In the genomic region with DNA sequence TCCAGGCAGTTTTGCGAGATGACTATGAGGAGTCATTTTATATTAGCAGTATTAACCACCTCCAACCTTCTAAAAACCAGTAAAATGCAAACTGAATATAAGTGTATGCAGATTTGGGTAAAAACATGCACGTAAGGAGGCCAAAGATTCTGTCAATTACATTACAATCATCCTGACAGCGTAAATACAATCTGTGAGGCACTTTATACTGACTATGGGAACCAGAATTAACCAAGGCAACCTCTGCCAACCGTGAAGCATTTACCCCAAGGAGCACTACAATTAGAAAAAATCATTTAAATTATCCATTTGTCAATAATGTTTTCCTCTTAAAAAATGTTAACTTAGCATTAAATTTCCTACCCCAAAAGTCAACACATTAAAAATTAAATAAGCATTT, we compare ENCODE assay signal across 35 mouse cellular contexts. TPM values are rescaled to one million over a fixed set of nuclear protein-coding genes. Genes with fewer than 3 reads are reported as not detected.
"Had no signal": no experiment of that assay in that cellular context is flagged by ENCODE, and none has a peak within 500 bp of the region (broad histone marks: within the 10 kb centered on the region; RNA-seq: fewer than 3 reads in every experiment).

No protein-coding gene starts in this region.

- H3K27me3 ChIP-seq: limb, embryonic 12.5 days; limb, embryonic 13.5 days; limb, embryonic 15.5 days; liver, embryonic 12.5 days; liver, embryonic 13.5 days; liver, embryonic 15.5 days; lung, embryonic 15.5 days; megakaryocyte, embryonic 14.5 days; midbrain, embryonic 12.5 days; midbrain, embryonic 13.5 days; midbrain, embryonic 15.5 days; neural tube, embryonic 12.5 days had no signal

- ATAC-seq: liver, embryonic 12.5 days; liver, postnatal 0 days; lung, postnatal 0 days; midbrain, embryonic 13.5 days; midbrain, embryonic 15.5 days; midbrain, embryonic 16.5 days had no signal

- H3K9ac ChIP-seq: limb, embryonic 12.5 days; limb, embryonic 13.5 days; limb, embryonic 15.5 days; liver, embryonic 12.5 days; liver, embryonic 13.5 days; liver, embryonic 14.5 days; liver, embryonic 15.5 days; liver, postnatal 0 days; lung, embryonic 14.5 days; lung, embryonic 15.5 days; midbrain, embryonic 12.5 days; midbrain, embryonic 13.5 days; midbrain, embryonic 15.5 days; neural tube, embryonic 12.5 days had no signal

- H3K4me3 ChIP-seq: limb, embryonic 10.5 days; limb, embryonic 12.5 days; limb, embryonic 13.5 days; limb, embryonic 15.5 days; liver, embryonic 12.5 days; liver, embryonic 13.5 days; liver, embryonic 15.5 days; lung, embryonic 15.5 days; megakaryocyte, embryonic 14.5 days; midbrain, embryonic 10.5 days; midbrain, embryonic 12.5 days; midbrain, embryonic 13.5 days; midbrain, embryonic 15.5 days; myocyte; neural tube, embryonic 12.5 days had no signal

- H3K36me3 ChIP-seq: limb, embryonic 10.5 days; limb, embryonic 12.5 days; limb, embryonic 13.5 days; limb, embryonic 15.5 days; liver, embryonic 12.5 days; liver, embryonic 13.5 days; liver, embryonic 15.5 days; lung, embryonic 15.5 days; midbrain, embryonic 10.5 days; midbrain, embryonic 12.5 days; midbrain, embryonic 13.5 days; midbrain, embryonic 15.5 days; neural tube, embryonic 12.5 days had no signal

- H3K4me1 ChIP-seq: limb, embryonic 10.5 days; limb, embryonic 12.5 days; limb, embryonic 13.5 days; limb, embryonic 15.5 days; liver, embryonic 12.5 days; liver, embryonic 13.5 days; liver, embryonic 15.5 days; lung, embryonic 15.5 days; megakaryocyte, embryonic 14.5 days; midbrain, embryonic 13.5 days; neural tube, embryonic 12.5 days had no signal

- H3K4me2 ChIP-seq: limb, embryonic 12.5 days; limb, embryonic 13.5 days; limb, embryonic 15.5 days; liver, embryonic 11.5 days; liver, embryonic 12.5 days; liver, embryonic 13.5 days; liver, embryonic 15.5 days; lung, embryonic 14.5 days; lung, embryonic 15.5 days; midbrain, embryonic 11.5 days; midbrain, embryonic 12.5 days; midbrain, embryonic 13.5 days; midbrain, embryonic 15.5 days; neural tube, embryonic 12.5 days had no signal

- DNase-seq: left cerebral cortex, postnatal 4 days; liver; liver, embryonic 13.5 days; liver, postnatal 0 days; lung, adult 18-20 months; lung, adult 2 months; lung, embryonic 14.5 days; lung, postnatal 10 days; lung, postnatal 14 days; lung, postnatal 36 days; lung, postnatal 4 days; midbrain, embryonic 14.5 days had no signal

- H3K9me3 ChIP-seq: limb, embryonic 10.5 days; limb, embryonic 12.5 days; limb, embryonic 13.5 days; limb, embryonic 15.5 days; liver, embryonic 12.5 days; liver, embryonic 13.5 days; liver, embryonic 15.5 days; lung, embryonic 15.5 days; midbrain, embryonic 10.5 days; midbrain, embryonic 12.5 days; midbrain, embryonic 13.5 days; midbrain, embryonic 15.5 days; neural tube, embryonic 12.5 days had no signal

- H3K27ac ChIP-seq: limb, embryonic 10.5 days; limb, embryonic 12.5 days; limb, embryonic 13.5 days; limb, embryonic 15.5 days; liver, embryonic 12.5 days; liver, embryonic 13.5 days; liver, embryonic 14.5 days; liver, embryonic 15.5 days; lung, embryonic 15.5 days; macrophage; midbrain, embryonic 10.5 days; midbrain, embryonic 12.5 days; midbrain, embryonic 13.5 days; midbrain, embryonic 15.5 days; neural tube, embryonic 12.5 days had no signal

RNA-seq across cellular contexts. Expression of a gene that starts 30.6 kb away (rescaled TPM):
- total RNA-seq: megakaryocyte progenitor cell, adult 5-6 weeks; megakaryocyte-erythroid progenitor cell, adult 5-6 weeks; monocyte, adult 5-6 weeks had no signal
- polyA plus RNA-seq: macrophage had no signal
